Mouse (Mus musculus) heart, embryonic 15.5 days (tissue): ENCODE results near the gene Map1lc3b. TPM values are rescaled to one million over a fixed set of nuclear protein-coding genes. Genes with fewer than 3 reads are reported as not detected.
A peak's percentile ranks its signal among the peaks of the same experiment; 100 is the strongest.

Experiments used
- ATAC-seq: fragments of 200-750 bp; cut with Nextera tagmentation; replicated peaks from 2 replicates; pipeline ENCODE4 v1.8.0; 2017; ENCODE audit warnings: low read depth, moderate TSS enrichment; ENCODE audit not compliant: insufficient number of reproducible peaks, insufficient read depth, low FRiP score
- H3K27ac ChIP-seq: fragments of 300-500 bp; sonication (generic); 2 replicates; pipeline ENCODE4 v1.5.1; 2015; ENCODE audit warnings: mild to moderate bottlenecking, inconsistent platforms
- H3K27me3 ChIP-seq: fragments of 300-500 bp; sonication (generic); 2 replicates; pipeline ENCODE4 v1.6.1; 2015; ENCODE audit warnings: inconsistent platforms
- H3K36me3 ChIP-seq: fragments of 300-500 bp; sonication (generic); 2 replicates; pipeline ENCODE4 v1.6.1; 2015; ENCODE audit warnings: mild to moderate bottlenecking, inconsistent platforms
- H3K4me1 ChIP-seq: fragments of 300-500 bp; sonication (generic); replicated peaks from 2 replicates; pipeline ENCODE4 v1.6.1; 2015; ENCODE audit warnings: inconsistent platforms
- H3K4me2 ChIP-seq: fragments of 300-500 bp; sonication (generic); 2 replicates; pipeline ENCODE4 v1.6.1; 2015; ENCODE audit warnings: inconsistent platforms, mild to moderate bottlenecking, moderate library complexity
- H3K4me3 ChIP-seq: fragments of 300-500 bp; sonication (generic); 2 replicates; pipeline ENCODE4 v1.5.1; 2015; ENCODE audit warnings: mild to moderate bottlenecking, inconsistent platforms
- H3K9ac ChIP-seq: fragments of 300-500 bp; sonication (generic); 2 replicates; pipeline ENCODE4 v1.6.1; 2015; ENCODE audit warnings: mild to moderate bottlenecking, inconsistent platforms
- H3K9me3 ChIP-seq: fragments of 300-500 bp; sonication (generic); replicated peaks from 2 replicates; pipeline ENCODE4 v1.6.1; 2016; ENCODE audit warnings: inconsistent platforms
- WGBS: fragments of 180-500 bp; shearing (Covaris S2); methylation state at CpG from one replicate; pipeline ENCODE4 v1.1.7; 2015; ENCODE audit warnings: mixed read lengths; 5-methylcytosine and 5-hydroxymethylcytosine counted together
- polyA plus RNA-seq: library from polyadenylated mRNA; unstranded; fragments of >200 nt; fragmentation: Nextera tagmentation; extraction: Ambion mirVana; gene quantifications from 2 replicates; pipeline ENCODE4 v1.2.1, GENCODE M21; 2015

The Map1lc3b gene
- polyA plus RNA-seq, 1 experiment from 2014 or later: 199 TPM

- Histone ChIP-seq H3K9me3 (no peaks in the 10 kb centered on the region), H3K9ac (no peak overlapping the region), H3K36me3 (no peaks in the 10 kb centered on the region), H3K27me3 (no peaks in the 10 kb centered on the region), H3K4me1 (peaks cover 30% of the 10 kb centered on the region), H3K4me3 (no peak overlapping the region), H3K4me2 (no peak overlapping the region), H3K27ac (no peak overlapping the region)
- 20% methylated on average over 3 of the region's 3 CpGs for WGBS
- no peak for ATAC-seq
Measured at GRCm38 (mm10) chr8:121573275-121573674, 16.9 kb upstream of the Map1lc3b start.

GRCm38 (mm10) chr8:121575661-121576060 lies 14.5 kb upstream of the Map1lc3b start:
- Histone ChIP-seq H3K36me3 (no peaks in the 10 kb centered on the region), H3K27me3 (no peaks in the 10 kb centered on the region), H3K9ac (no peak overlapping the region), H3K9me3 (no peaks in the 10 kb centered on the region), H3K4me3 (no peak overlapping the region), H3K4me1 (peaks cover 29% of the 10 kb centered on the region), H3K27ac (no peak overlapping the region), H3K4me2 (no peak overlapping the region)
- no peak for ATAC-seq
- WGBS: 83% methylated on average over 3 of the region's 3 CpGs

GRCm38 (mm10) chr8:121577751-121578675 lies 12.1 kb upstream of the Map1lc3b start:
- peak overlapping the region; percentile 80 for H3K4me2 ChIP-seq
- ATAC-seq: peak; percentile 3; the same call in 1 of the 2 replicates
- H3K4me3 ChIP-seq: peak overlapping the region; percentile 84
- 2% methylated on average over 44 of the region's 44 CpGs for WGBS
- no peaks in the 10 kb centered on the region for H3K9me3 ChIP-seq
- no peaks in the 10 kb centered on the region for H3K36me3 ChIP-seq
- H3K27me3 ChIP-seq: no peaks in the 10 kb centered on the region
- peaks cover 25% of the 10 kb centered on the region for H3K4me1 ChIP-seq
- peak overlapping the region; percentile 64 for H3K27ac ChIP-seq
- peak overlapping the region; percentile 80 for H3K9ac ChIP-seq

GRCm38 (mm10) chr8:121578676-121579451 lies 11.3 kb upstream of the Map1lc3b start, which contains the start of gene Fbxo31:
TSS of gene Fbxo31 (minus strand) at chr8:121578806.
- H3K36me3 ChIP-seq: no peaks in the 10 kb centered on the region
- peak within 1 kb of the TSS; percentile 84 for H3K4me3 ChIP-seq
- WGBS: 1% methylated on average over 59 of the region's 63 CpGs
- H3K4me1 ChIP-seq: peaks cover 18% of the 10 kb centered on the region
- H3K9me3 ChIP-seq: no peaks in the 10 kb centered on the region
- ATAC-seq: peak; percentile 90
- peak within 1 kb of the TSS; percentile 80 for H3K9ac ChIP-seq
- peak within 1 kb of the TSS; percentile 64 for H3K27ac ChIP-seq
- no peaks in the 10 kb centered on the region for H3K27me3 ChIP-seq
- H3K4me2 ChIP-seq: peak within 1 kb of the TSS; percentile 80

GRCm38 (mm10) chr8:121580465-121580864 lies 9.7 kb upstream of the Map1lc3b start:
- no peak overlapping the region for H3K9ac ChIP-seq
- ATAC-seq: no peak
- no peak overlapping the region for H3K4me3 ChIP-seq
- no peaks in the 10 kb centered on the region for H3K9me3 ChIP-seq
- no peak overlapping the region for H3K27ac ChIP-seq
- H3K27me3 ChIP-seq: no peaks in the 10 kb centered on the region
- peaks cover 22% of the 10 kb centered on the region for H3K4me1 ChIP-seq
- H3K36me3 ChIP-seq: no peaks in the 10 kb centered on the region
- 35% methylated on average over 9 of the region's 9 CpGs for WGBS
- H3K4me2 ChIP-seq: no peak overlapping the region

GRCm38 (mm10) chr8:121583653-121584052 lies 6.5 kb upstream of the Map1lc3b start:
- Histone ChIP-seq H3K36me3 (no peaks in the 10 kb centered on the region), H3K9me3 (no peaks in the 10 kb centered on the region), H3K27ac (no peak overlapping the region), H3K27me3 (no peaks in the 10 kb centered on the region), H3K4me1 (peaks cover 11% of the 10 kb centered on the region), H3K4me3 (no peak overlapping the region), H3K4me2 (no peak overlapping the region), H3K9ac (no peak overlapping the region)
- no peak for ATAC-seq
- 44% methylated on average over 8 of the region's 8 CpGs for WGBS

- no peaks in the 10 kb centered on the region for H3K9me3 ChIP-seq
- no peaks in the 10 kb centered on the region for H3K27me3 ChIP-seq
- peak overlapping the region; percentile 65 for H3K4me3 ChIP-seq
- H3K27ac ChIP-seq: no peak overlapping the region; the same call in 1 of the 2 replicates
- peak overlapping the region; percentile 71 for H3K4me2 ChIP-seq
- 41% methylated on average over 13 of the region's 13 CpGs for WGBS
- no peak for ATAC-seq
- H3K4me1 ChIP-seq: peaks cover 8% of the 10 kb centered on the region
- no peaks in the 10 kb centered on the region for H3K36me3 ChIP-seq
- peak overlapping the region; percentile 63; the same call in 1 of the 2 replicates for H3K9ac ChIP-seq
Measured at GRCm38 (mm10) chr8:121584730-121585129, 5.4 kb upstream of the Map1lc3b start.

- Histone ChIP-seq H3K9ac (peak overlapping the region; percentile 63), H3K9me3 (no peaks in the 10 kb centered on the region), H3K36me3 (no peaks in the 10 kb centered on the region), H3K4me3 (peak overlapping the region; percentile 65), H3K27me3 (no peaks in the 10 kb centered on the region), H3K4me2 (peak overlapping the region; percentile 71), H3K4me1 (peaks cover 12% of the 10 kb centered on the region), H3K27ac (peak overlapping the region; percentile 53; the same call in 1 of the 2 replicates)
- peak; percentile 93 for ATAC-seq
- under 1% methylated on average over 47 of the region's 47 CpGs for WGBS
Measured at GRCm38 (mm10) chr8:121585159-121585825, 4.9 kb upstream of the Map1lc3b start.

- ATAC-seq: no peak
- H3K4me1 ChIP-seq: peaks cover 37% of the 10 kb centered on the region
- H3K4me2 ChIP-seq: no peak overlapping the region
- no peak overlapping the region for H3K4me3 ChIP-seq
- H3K27me3 ChIP-seq: no peaks in the 10 kb centered on the region
- peaks cover 3% of the 10 kb centered on the region; the same call in 1 of the 2 replicates for H3K36me3 ChIP-seq
- no peak overlapping the region for H3K27ac ChIP-seq
- no peaks in the 10 kb centered on the region for H3K9me3 ChIP-seq
- H3K9ac ChIP-seq: no peak overlapping the region
- WGBS: 74% methylated on average over 4 of the region's 4 CpGs
Measured at GRCm38 (mm10) chr8:121588750-121589149, 1.4 kb upstream of the Map1lc3b start.

- H3K27ac ChIP-seq: no peak overlapping the region
Measured at GRCm38 (mm10) chr8:121589205-121589726, 895 bp upstream of the Map1lc3b start.

More at GRCm38 (mm10) chr8:121589205-121589726, 895 bp upstream of the Map1lc3b start:
- H3K4me1 ChIP-seq: peaks cover 37% of the 10 kb centered on the region
- H3K27me3 ChIP-seq: no peaks in the 10 kb centered on the region
- H3K9me3 ChIP-seq: no peaks in the 10 kb centered on the region
- H3K4me2 ChIP-seq: no peak overlapping the region
- no peak for ATAC-seq
- H3K4me3 ChIP-seq: 0 out of 2 replicates have a peak overlapping the region, but pooled peaks have one; percentile 71
- 36% methylated on average over 2 of the region's 2 CpGs for WGBS
- H3K9ac ChIP-seq: no peak overlapping the region
- H3K36me3 ChIP-seq: peaks cover 6% of the 10 kb centered on the region; the same call in 1 of the 2 replicates
